Mouse (Mus musculus) intestine, embryonic 14.5 days (tissue): ENCODE data around the gene Ttc21a. TPM values are rescaled to one million over a fixed set of nuclear protein-coding genes. Genes with fewer than 3 reads are reported as not detected.

Experiments used
- ATAC-seq: fragments of 200-750 bp; cut with Nextera tagmentation; replicated peaks from 2 replicates; pipeline ENCODE4 v1.8.0; 2017; ENCODE audit warnings: low read depth, moderate number of reproducible peaks, moderate TSS enrichment, moderate library complexity; ENCODE audit not compliant: low FRiP score, low TSS enrichment
- DNase-seq: peaks from one replicate; pipeline ENCODE4 v3.0.0-alpha.2; 2018; ENCODE audit warnings: low spot score
- H3K27ac ChIP-seq: fragments of 300-500 bp; sonication (generic); 2 replicates; pipeline ENCODE4 v1.5.1; 2014; ENCODE audit warnings: low read depth, mild to moderate bottlenecking, control low read depth
- H3K27me3 ChIP-seq: fragments of 300-500 bp; sonication (generic); replicated peaks from 2 replicates; pipeline ENCODE4 v1.6.1; 2014; ENCODE audit warnings: low read length, control low read depth; ENCODE audit not compliant: control insufficient read depth, insufficient read depth
- H3K36me3 ChIP-seq: fragments of 300-500 bp; sonication (generic); 2 replicates; pipeline ENCODE4 v1.6.1; 2014; ENCODE audit warnings: low read length, control low read depth; ENCODE audit not compliant: control insufficient read depth, insufficient read depth
- H3K4me1 ChIP-seq: fragments of 300-500 bp; sonication (generic); replicated peaks from 2 replicates; pipeline ENCODE4 v1.6.1; 2014; ENCODE audit warnings: low read length, control low read depth, mixed read lengths; ENCODE audit not compliant: control insufficient read depth, insufficient read depth
- H3K4me2 ChIP-seq: fragments of 300-500 bp; sonication (generic); 2 replicates; pipeline ENCODE4 v1.6.1; 2014; ENCODE audit warnings: low read length
- H3K4me3 ChIP-seq: fragments of 300-500 bp; sonication (generic); 2 replicates; pipeline ENCODE4 v1.5.1; 2014; ENCODE audit warnings: low read depth, low read length, control low read depth, mixed read lengths
- H3K9ac ChIP-seq: fragments of 300-500 bp; sonication (generic); 2 replicates; pipeline ENCODE4 v1.6.1; 2014; ENCODE audit warnings: mild to moderate bottlenecking, low read length
- H3K9me3 ChIP-seq: fragments of 300-500 bp; sonication (generic); 2 replicates; pipeline ENCODE4 v1.6.1; 2016; ENCODE audit warnings: low read length, control low read depth; ENCODE audit not compliant: control insufficient read depth
- WGBS: fragments of 180-500 bp; shearing (Covaris S2); extraction: QIAGEN DNeasy Blood & Tissue Kit; methylation state at CpG from one replicate; pipeline ENCODE4 v1.1.7; 2014; 5-methylcytosine and 5-hydroxymethylcytosine counted together
- polyA plus RNA-seq: library from polyadenylated mRNA; unstranded; fragments of >200 nt; fragmentation: Nextera tagmentation; extraction: Ambion mirVana; gene quantifications from 2 replicates; pipeline ENCODE4 v1.2.1, GENCODE M21; 2014

The Ttc21a gene
- polyA plus RNA-seq, 1 experiment from 2014 or later = 0.07 TPM

- peaks cover 76% of the 10 kb centered on the region for H3K4me1 ChIP-seq
These were observed 44.1 kb downstream of the Ttc21a start for GRCm38 (mm10) chr9:119981183-119982179.

GRCm38 (mm10) chr9:119982241-119982811 is 44.9 kb downstream of the Ttc21a start:
- under 1% methylated on average over 11 of the region's 11 CpGs for WGBS
- peak; percentile 78 for DNase-seq
- Histone ChIP-seq H3K9ac (peak overlapping the region; percentile 64; the same call in 1 of the 2 replicates), H3K36me3 (no peaks in the 10 kb centered on the region), H3K9me3 (no peaks in the 10 kb centered on the region), H3K27ac (peak overlapping the region; percentile 92; the same call in 1 of the 2 replicates), H3K4me2 (peak overlapping the region; percentile 90), H3K4me1 (peaks cover 69% of the 10 kb centered on the region), H3K4me3 (peak overlapping the region; percentile 68), H3K27me3 (no peaks in the 10 kb centered on the region)
- peak; percentile 24 for ATAC-seq

More at GRCm38 (mm10) chr9:119981183-119982179, 44.1 kb downstream of the Ttc21a start:
- Histone ChIP-seq H3K27ac (peak overlapping the region; percentile 92), H3K4me2 (peak overlapping the region; percentile 90), H3K9me3 (no peaks in the 10 kb centered on the region), H3K27me3 (no peaks in the 10 kb centered on the region), H3K9ac (peak overlapping the region; percentile 41), H3K36me3 (no peaks in the 10 kb centered on the region), H3K4me3 (peak overlapping the region; percentile 68)
- DNase-seq (peak; percentile 81), ATAC-seq (peak; percentile 17)
- 0% methylated on average over 16 of the region's 16 CpGs for WGBS

GRCm38 (mm10) chr9:119982956-119983551 is 45.6 kb downstream of the Ttc21a start:
- ATAC-seq (no peak), DNase-seq (peak; percentile 71)
- peaks cover 62% of the 10 kb centered on the region for H3K4me1 ChIP-seq
- H3K4me3 ChIP-seq = peak overlapping the region; percentile 68
- H3K36me3 ChIP-seq = no peaks in the 10 kb centered on the region
- H3K9ac ChIP-seq = peak overlapping the region; percentile 64
- H3K4me2 ChIP-seq = peak overlapping the region; percentile 90
- WGBS = under 1% methylated on average over 45 of the region's 48 CpGs
- H3K9me3 ChIP-seq = no peaks in the 10 kb centered on the region
- peak overlapping the region; percentile 92 for H3K27ac ChIP-seq
- H3K27me3 ChIP-seq = no peaks in the 10 kb centered on the region

GRCm38 (mm10) chr9:119983585-119984535 is 46.5 kb downstream of the Ttc21a start:
- peak overlapping the region; percentile 75 for H3K27ac ChIP-seq
- 1% methylated on average over 79 of the region's 79 CpGs for WGBS

GRCm38 (mm10) chr9:119984536-119985011 is 47.2 kb downstream of the Ttc21a start, which contains the start of gene Csrnp1:
TSS of gene Csrnp1 (minus strand) at chr9:119984658.
- peak within 1 kb of the TSS; percentile 75 for H3K27ac ChIP-seq
- H3K4me2 ChIP-seq = peak within 1 kb of the TSS; percentile 90
- H3K9ac ChIP-seq = peak within 1 kb of the TSS; percentile 64
- no peak for ATAC-seq
- no peaks in the 10 kb centered on the region for H3K9me3 ChIP-seq
- H3K36me3 ChIP-seq = no peaks in the 10 kb centered on the region
- H3K4me3 ChIP-seq = peak within 1 kb of the TSS; percentile 68
- DNase-seq = peak; percentile 72
- WGBS = 9% methylated on average over 14 of the region's 14 CpGs
- peaks cover 51% of the 10 kb centered on the region for H3K4me1 ChIP-seq
- no peaks in the 10 kb centered on the region for H3K27me3 ChIP-seq

More at GRCm38 (mm10) chr9:119983585-119984535, 46.5 kb downstream of the Ttc21a start:
- H3K9ac ChIP-seq = peak overlapping the region; percentile 64
- H3K4me2 ChIP-seq = peak overlapping the region; percentile 90
- no peaks in the 10 kb centered on the region for H3K27me3 ChIP-seq
- H3K9me3 ChIP-seq = no peaks in the 10 kb centered on the region
- peak overlapping the region; percentile 68 for H3K4me3 ChIP-seq
- peaks cover 54% of the 10 kb centered on the region for H3K4me1 ChIP-seq
- H3K36me3 ChIP-seq = no peaks in the 10 kb centered on the region
- ATAC-seq (peak; percentile 80), DNase-seq (peak; percentile 90)

GRCm38 (mm10) chr9:119985881-119986574 is 48.6 kb downstream of the Ttc21a start:
- H3K27me3 ChIP-seq = no peaks in the 10 kb centered on the region
- H3K27ac ChIP-seq = peak overlapping the region; percentile 38; the same call in 1 of the 2 replicates
- no peak overlapping the region for H3K4me3 ChIP-seq
- peaks cover 37% of the 10 kb centered on the region for H3K4me1 ChIP-seq
- DNase-seq = no peak
- H3K9me3 ChIP-seq = no peaks in the 10 kb centered on the region
- no peaks in the 10 kb centered on the region for H3K36me3 ChIP-seq
- no peak overlapping the region for H3K4me2 ChIP-seq
- H3K9ac ChIP-seq = no peak overlapping the region
- WGBS = 54% methylated on average over 10 of the region's 10 CpGs
- no peak for ATAC-seq

GRCm38 (mm10) chr9:119988304-119988703 is 50.9 kb downstream of the Ttc21a start:
- H3K4me1 ChIP-seq = peaks cover 20% of the 10 kb centered on the region; the same call in 1 of the 2 replicates
- no peak overlapping the region for H3K4me3 ChIP-seq
- H3K9ac ChIP-seq = no peak overlapping the region
- WGBS = 39% methylated on average over 7 of the region's 7 CpGs
- H3K4me2 ChIP-seq = no peak overlapping the region
- ATAC-seq (no peak), DNase-seq (no peak)
- H3K36me3 ChIP-seq = no peaks in the 10 kb centered on the region
- no peaks in the 10 kb centered on the region for H3K27me3 ChIP-seq
- H3K9me3 ChIP-seq = no peaks in the 10 kb centered on the region
- H3K27ac ChIP-seq = no peak overlapping the region
